Mouse (Mus musculus) G1E (cell line): ENCODE measurements around the gene Olfr1216.

Experiments
- CTCF ChIP-seq: IDR thresholded peaks from 2 replicates; pipeline ENCODE4 v1.5.1; 2012; ENCODE audit warnings: low read depth, low read length, inconsistent platforms, mixed read lengths
- GATA1 ChIP-seq: IDR thresholded peaks from 2 replicates; pipeline ENCODE4 v1.6.1; 2012; ENCODE audit warnings: borderline replicate concordance, low read length, inconsistent platforms, mixed read lengths
- GATA2 ChIP-seq: IDR thresholded peaks from 2 replicates; pipeline ENCODE4 v1.6.1; 2012; ENCODE audit warnings: low read depth, low read length, inconsistent platforms, borderline replicate concordance
- POLR2AphosphoS5 ChIP-seq: IDR thresholded peaks from 2 replicates; pipeline ENCODE4 v1.6.1; 2012; ENCODE audit warnings: low read depth, low read length, inconsistent platforms; ENCODE audit not compliant: insufficient replicate concordance
- TAL1 ChIP-seq: conservative IDR thresholded peaks from 2 replicates; pipeline ENCODE4 v1.6.1; 2012; ENCODE audit warnings: low read depth, low read length, inconsistent platforms, mixed read lengths

DNA sequence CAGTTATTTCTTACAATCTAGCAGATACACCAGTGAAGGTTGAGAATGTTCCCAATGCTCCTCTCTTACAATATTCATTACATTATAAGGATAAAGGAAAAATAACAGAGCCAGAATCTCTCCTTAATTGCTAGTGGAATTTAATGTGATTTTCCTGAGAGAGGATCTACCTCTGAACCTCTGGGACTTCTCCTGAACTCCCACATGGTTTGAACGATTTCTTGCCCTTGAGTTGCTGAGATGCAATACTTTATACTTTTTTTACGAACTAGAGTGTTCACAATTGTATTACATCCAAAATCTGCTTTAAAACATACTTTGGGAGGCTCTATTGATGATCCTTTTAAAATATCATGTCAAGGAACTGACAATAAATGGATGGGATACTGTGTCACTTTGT, 11.3 kb downstream of the Olfr1216 start, which contains the start of gene Olfr1215:
- no peak for TF ChIP-seq TAL1
- no peak for TF ChIP-seq CTCF
- no peak for TF ChIP-seq GATA1
- TF ChIP-seq POLR2AphosphoS5, result no peak
- TF ChIP-seq GATA2, result no peak
